ENCODE assay signal across 7 mouse cellular contexts in the genomic region with DNA sequence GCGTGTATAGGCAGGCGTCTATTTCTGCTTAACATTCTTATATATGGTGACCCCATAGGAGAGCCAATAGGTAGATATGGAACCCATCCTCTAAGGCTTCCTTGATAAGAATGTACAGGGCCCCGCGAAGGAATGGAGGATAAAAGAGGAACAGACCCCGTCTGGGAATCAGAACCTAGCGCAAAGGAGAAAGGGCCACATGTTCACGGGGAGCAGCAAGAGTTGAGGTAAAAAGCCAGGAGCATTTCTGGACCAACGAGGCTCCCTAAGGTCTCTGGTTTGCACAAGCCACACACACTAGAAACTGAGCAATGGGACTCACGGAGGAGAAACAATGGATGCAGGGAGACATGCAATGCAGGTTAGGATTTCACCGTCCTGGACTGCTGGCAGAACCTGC. TPM values are rescaled to one million over a fixed set of nuclear protein-coding genes. Genes with fewer than 3 reads are reported as not detected.
DNase-seq lines count a peak whose midpoint lies in the region; ATAC-seq lines count a peak whose summit lies in the region.

No protein-coding gene starts in this region.

- peaks cover 21% of the 10 kb centered on the region for H3K36me3 ChIP-seq in neural tube, embryonic 11.5 days (ENCODE audit: control insufficient read depth, insufficient read depth, low read length)
- H3K36me3 ChIP-seq in forebrain, embryonic 11.5 days (ENCODE audit: control insufficient read depth, insufficient read depth, low read length) = peaks cover 35% of the 10 kb centered on the region
- H3K36me3 ChIP-seq in limb, embryonic 15.5 days = peaks cover 42% of the 10 kb centered on the region
- H3K36me3 ChIP-seq in stomach, embryonic 15.5 days = peaks cover 36% of the 10 kb centered on the region

- no peaks in the 10 kb centered on the region for H3K27me3 ChIP-seq in neural tube, embryonic 11.5 days (ENCODE audit: control insufficient read depth, insufficient read depth, low read length)
- no peaks in the 10 kb centered on the region; the same call in 1 of the 2 replicates for H3K27me3 ChIP-seq in forebrain, embryonic 11.5 days (ENCODE audit: control insufficient read depth, insufficient read depth, low read length)
- H3K27me3 ChIP-seq in limb, embryonic 15.5 days = no peaks in the 10 kb centered on the region
- H3K27me3 ChIP-seq in stomach, embryonic 15.5 days (replicated peaks) = no peaks in the 10 kb centered on the region

- no peak for DNase-seq in neural tube, embryonic 11.5 days (ENCODE audit: low spot score)
- DNase-seq in neural tube, embryonic 10.5 days (ENCODE audit: extremely low spot score, low spot score) = no peak
- no peak for DNase-seq in forebrain, embryonic 11.5 days (ENCODE audit: low spot score)
- no peak for DNase-seq in cerebellum, adult 8-10 months

- 7% methylated on average over 10 of the region's 10 CpGs for WGBS in neural tube, embryonic 11.5 days
- 3% methylated on average over 10 of the region's 10 CpGs for WGBS in forebrain, embryonic 11.5 days
- WGBS in limb, embryonic 15.5 days = 2% methylated on average over 10 of the region's 10 CpGs
- WGBS in stomach, embryonic 15.5 days = under 1% methylated on average over 10 of the region's 10 CpGs

- no peak for ATAC-seq in neural tube, embryonic 11.5 days (ENCODE audit: insufficient read depth, low FRiP score, low TSS enrichment)
- ATAC-seq in forebrain, embryonic 11.5 days (replicated peaks; ENCODE audit: low FRiP score) = no peak
- no peak for ATAC-seq in limb, embryonic 15.5 days (ENCODE audit: insufficient number of reproducible peaks, low FRiP score, low TSS enrichment, low read depth)
- ATAC-seq in stomach, embryonic 15.5 days (ENCODE audit: insufficient read depth, low FRiP score, low read depth) = no peak
- ATAC-seq in CD4-positive, CD25-positive, alpha-beta regulatory T cell, adult 4 months = no peak

- peak overlapping the region; percentile 98 for H3K9ac ChIP-seq in neural tube, embryonic 11.5 days (ENCODE audit: low read length)
- peak overlapping the region; percentile 97 for H3K9ac ChIP-seq in forebrain, embryonic 11.5 days (ENCODE audit: low read length)
- H3K9ac ChIP-seq in limb, embryonic 15.5 days = peak overlapping the region; percentile 90
- H3K9ac ChIP-seq in stomach, embryonic 15.5 days = peak overlapping the region; percentile 81

- H3K4me1 ChIP-seq in neural tube, embryonic 11.5 days (ENCODE audit: control insufficient read depth, insufficient read depth, low read length) = peaks cover 10% of the 10 kb centered on the region; the same call in 1 of the 2 replicates
- H3K4me1 ChIP-seq in forebrain, embryonic 11.5 days (replicated peaks; ENCODE audit: control insufficient read depth, insufficient read depth, low read length) = peaks cover 9% of the 10 kb centered on the region
- H3K4me1 ChIP-seq in limb, embryonic 15.5 days = peaks cover 24% of the 10 kb centered on the region
- peaks cover 7% of the 10 kb centered on the region; the same call in 1 of the 2 replicates for H3K4me1 ChIP-seq in stomach, embryonic 15.5 days

- H3K27ac ChIP-seq in neural tube, embryonic 11.5 days (ENCODE audit: low read depth, low read length) = no peak overlapping the region
- no peak overlapping the region; the same call in 1 of the 2 replicates for H3K27ac ChIP-seq in forebrain, embryonic 11.5 days (ENCODE audit: low read depth, low read length)
- peak overlapping the region; percentile 94 for H3K27ac ChIP-seq in limb, embryonic 15.5 days
- H3K27ac ChIP-seq in stomach, embryonic 15.5 days = peak overlapping the region; percentile 95

- no peaks in the 10 kb centered on the region for H3K9me3 ChIP-seq in neural tube, embryonic 11.5 days (ENCODE audit: control insufficient read depth, low read length)
- no peaks in the 10 kb centered on the region for H3K9me3 ChIP-seq in forebrain, embryonic 11.5 days (ENCODE audit: control insufficient read depth, low read length)
- H3K9me3 ChIP-seq in limb, embryonic 15.5 days = no peaks in the 10 kb centered on the region
- no peaks in the 10 kb centered on the region for H3K9me3 ChIP-seq in stomach, embryonic 15.5 days

- H3K4me3 ChIP-seq in neural tube, embryonic 11.5 days (ENCODE audit: low read depth, low read length) = peak overlapping the region; percentile 97
- peak overlapping the region; percentile 96 for H3K4me3 ChIP-seq in forebrain, embryonic 11.5 days (ENCODE audit: low read depth, low read length)
- H3K4me3 ChIP-seq in limb, embryonic 15.5 days = peak overlapping the region; percentile 98
- H3K4me3 ChIP-seq in stomach, embryonic 15.5 days (replicated peaks) = peak overlapping the region; percentile 92

- peak overlapping the region; percentile 69 for H3K4me2 ChIP-seq in neural tube, embryonic 11.5 days (ENCODE audit: low read depth)
- peak overlapping the region; percentile 83 for H3K4me2 ChIP-seq in forebrain, embryonic 11.5 days (ENCODE audit: low read depth, low read length, severe bottlenecking)
- peak overlapping the region; percentile 80 for H3K4me2 ChIP-seq in limb, embryonic 15.5 days
- peak overlapping the region; percentile 71 for H3K4me2 ChIP-seq in stomach, embryonic 15.5 days

RNA-seq across cellular contexts. Expression of a gene that starts 1.2 kb away (rescaled TPM):
- 506 and 551 TPM in 2 replicates for polyA plus RNA-seq in neural tube, embryonic 11.5 days (2014; fragmentation: Nextera tagmentation; extraction: Ambion mirVana)
- 601 and 640 TPM in 2 replicates for polyA plus RNA-seq in forebrain, embryonic 11.5 days (2014; fragmentation: Nextera tagmentation; extraction: Ambion mirVana)
- polyA plus RNA-seq in limb, embryonic 15.5 days (2015; fragmentation: Nextera tagmentation; extraction: Ambion mirVana) = 343 and 346 TPM in 2 replicates
- 407 and 470 TPM in 2 replicates for polyA plus RNA-seq in stomach, embryonic 15.5 days (2015; fragmentation: Nextera tagmentation; extraction: Ambion mirVana)
- 10 to 100 TPM; 70.3 to 74.6 TPM for polyA plus RNA-seq in CD4-positive, CD25-positive, alpha-beta regulatory T cell, adult 4 months (2017; shearing (Covaris generic))

RNA-seq across cellular contexts. Expression of a gene that starts 12.6 kb away (rescaled TPM):
- 28.8 and 31.2 TPM in 2 replicates for polyA plus RNA-seq in neural tube, embryonic 11.5 days (2014; fragmentation: Nextera tagmentation; extraction: Ambion mirVana)
- polyA plus RNA-seq in forebrain, embryonic 11.5 days (2014; fragmentation: Nextera tagmentation; extraction: Ambion mirVana) = 34.6 and 35.3 TPM in 2 replicates
- polyA plus RNA-seq in limb, embryonic 15.5 days (2015; fragmentation: Nextera tagmentation; extraction: Ambion mirVana) = 31.0 and 31.8 TPM in 2 replicates
- 28.5 and 29.0 TPM in 2 replicates for polyA plus RNA-seq in stomach, embryonic 15.5 days (2015; fragmentation: Nextera tagmentation; extraction: Ambion mirVana)
- polyA plus RNA-seq in CD4-positive, CD25-positive, alpha-beta regulatory T cell, adult 4 months (2017; shearing (Covaris generic)) = 10 to 100 TPM; 24.5 to 37.1 TPM

RNA-seq across cellular contexts. Expression of a gene that starts 38.2 kb away (rescaled TPM):
- 1.9 and 2.2 TPM in 2 replicates for polyA plus RNA-seq in neural tube, embryonic 11.5 days (2014; fragmentation: Nextera tagmentation; extraction: Ambion mirVana)
- 2.7 and 3.8 TPM in 2 replicates for polyA plus RNA-seq in forebrain, embryonic 11.5 days (2014; fragmentation: Nextera tagmentation; extraction: Ambion mirVana)
- 5.0 and 5.4 TPM in 2 replicates for polyA plus RNA-seq in limb, embryonic 15.5 days (2015; fragmentation: Nextera tagmentation; extraction: Ambion mirVana)
- 4.7 and 5.3 TPM in 2 replicates for polyA plus RNA-seq in stomach, embryonic 15.5 days (2015; fragmentation: Nextera tagmentation; extraction: Ambion mirVana)
- polyA plus RNA-seq in CD4-positive, CD25-positive, alpha-beta regulatory T cell, adult 4 months (2017; shearing (Covaris generic)) = 1 to 10 TPM; 1.5 to 2.2 TPM

Comparison
In these comparisons a context has a peak if more than half of its experiments do, and no peak if none do; other contexts are left out.
1. H3K27ac ChIP-seq: peak in limb, embryonic 15.5 days (single experiment) and stomach, embryonic 15.5 days (single experiment); none in neural tube, embryonic 11.5 days (single experiment) and forebrain, embryonic 11.5 days (single experiment).
2. Peak in every context shown above with its lines, with median percentiles within 50 percentile points of each other: H3K4me2 ChIP-seq, H3K4me3 ChIP-seq and H3K9ac ChIP-seq.